Mouse (Mus musculus) heart, postnatal 0 days (tissue): Measurements from ENCODE around the gene Cacnb4.

ENCODE experiments used
- CTCF ChIP-seq: IDR thresholded peaks from 2 replicates; pipeline ENCODE4 v1.5.1; 2016; ENCODE audit warnings: antibody characterized with exemption, control low read depth, low read depth
- EP300 ChIP-seq: IDR thresholded peaks from 2 replicates; pipeline ENCODE4 v1.6.1; 2016; ENCODE audit warnings: antibody characterized with exemption, low read depth

DNA sequence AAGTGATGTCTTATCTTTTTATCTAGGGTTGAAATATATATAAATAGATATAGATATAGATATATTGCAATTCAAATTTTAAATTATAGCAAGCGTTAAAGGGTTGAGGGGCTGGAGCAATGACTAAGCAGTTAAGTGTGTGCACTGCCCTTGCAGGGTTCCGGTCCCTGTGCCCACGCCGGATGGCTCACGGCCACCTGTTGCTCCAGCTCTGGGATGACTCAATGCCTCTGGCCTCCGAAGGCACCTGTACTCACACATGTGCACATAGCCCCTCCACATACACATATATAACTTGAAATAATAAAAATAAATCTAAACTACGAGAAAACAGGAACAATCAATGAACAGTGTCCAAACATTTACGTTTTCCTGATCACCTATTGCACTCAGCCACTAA, 82.8 kb downstream of the Cacnb4 start:
- no peak for TF ChIP-seq EP300
- TF ChIP-seq CTCF, result no peak
